Mouse (Mus musculus) retina, postnatal 7 days (tissue): ENCODE data around the gene Ccni.

Experiments
- DNase-seq: peaks from one replicate; pipeline ENCODE4 v3.0.0-alpha.2; 2012; ENCODE audit warnings: low read depth, low spot score

Gene Ccni

DNA sequence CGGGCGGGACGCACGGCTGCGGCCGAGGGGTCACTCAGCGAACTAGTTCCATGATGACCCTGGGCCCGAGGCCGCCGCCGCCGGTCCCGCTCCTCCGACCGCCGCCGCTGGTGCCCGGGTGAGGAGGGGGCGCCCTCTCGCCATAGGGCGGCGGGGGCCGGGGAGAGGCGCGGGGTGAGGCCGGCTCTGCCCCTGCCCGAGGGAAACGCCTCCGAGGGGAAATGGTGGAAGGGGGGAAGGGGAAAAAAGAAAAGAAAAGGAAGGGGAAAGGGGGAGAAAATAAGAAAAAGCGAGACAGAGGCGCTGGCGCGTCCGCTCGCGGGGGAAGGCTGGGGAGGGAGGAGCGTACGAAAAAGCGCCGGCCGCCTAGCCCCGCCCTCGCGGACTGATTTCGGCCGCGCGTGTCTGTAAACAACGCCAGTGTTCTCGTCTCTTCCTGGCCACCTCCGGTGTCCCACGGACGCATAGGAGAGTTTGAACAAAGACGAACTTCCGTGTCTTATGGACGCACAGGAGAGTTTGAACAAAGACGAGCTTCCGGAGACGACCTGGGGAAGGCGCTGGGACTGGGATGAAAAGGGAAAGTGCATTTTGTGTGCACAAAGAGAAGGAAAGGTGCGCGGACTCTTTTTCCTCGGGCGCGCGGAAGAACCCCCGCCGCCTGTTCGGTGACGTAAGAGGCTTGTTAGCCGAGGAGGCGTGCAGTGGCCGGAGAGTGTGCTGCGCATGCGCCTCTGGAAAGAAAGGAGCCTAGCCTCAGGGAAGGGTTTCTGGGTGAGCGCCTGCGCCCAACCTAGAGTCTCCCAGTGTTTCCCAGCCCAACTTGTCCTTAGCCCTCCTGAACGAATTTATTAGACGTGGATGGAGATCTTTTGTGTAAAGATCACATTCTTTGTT is at the start of gene Ccni, which contains the start of gene 2010109A12Rik:
TSS of gene Ccni (minus strand) at position 387 of the 897 bp plus-strand sequence.
TSS of gene 2010109A12Rik (plus strand) at position 410 of the 897 bp plus-strand sequence.
- peak; percentile 93 for DNase-seq

DNA sequence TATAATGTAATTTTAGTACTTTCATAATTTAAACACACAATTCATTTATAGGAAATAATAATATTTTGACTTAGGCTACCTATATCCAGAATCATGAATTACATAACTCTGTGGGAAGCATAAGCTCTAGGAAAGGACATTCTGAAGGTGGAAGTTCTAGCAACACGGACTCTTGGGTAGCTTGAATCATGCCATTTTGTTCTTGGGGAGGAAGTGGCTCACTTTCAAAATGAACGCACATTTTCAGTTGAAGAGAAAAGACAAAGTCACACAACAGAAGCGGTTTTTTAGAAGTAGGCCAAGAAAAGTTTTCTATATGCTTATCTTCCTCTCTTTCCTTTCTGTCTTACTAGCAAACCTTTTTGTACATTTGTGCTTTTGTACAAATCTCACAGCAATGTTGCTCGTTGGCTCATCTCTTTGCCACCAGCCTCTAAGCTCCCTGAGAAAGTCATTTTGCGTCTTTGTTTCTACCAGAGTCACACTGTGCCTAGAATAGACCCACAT is 49.5 kb upstream of the Ccni start:
- DNase-seq: no peak

DNA sequence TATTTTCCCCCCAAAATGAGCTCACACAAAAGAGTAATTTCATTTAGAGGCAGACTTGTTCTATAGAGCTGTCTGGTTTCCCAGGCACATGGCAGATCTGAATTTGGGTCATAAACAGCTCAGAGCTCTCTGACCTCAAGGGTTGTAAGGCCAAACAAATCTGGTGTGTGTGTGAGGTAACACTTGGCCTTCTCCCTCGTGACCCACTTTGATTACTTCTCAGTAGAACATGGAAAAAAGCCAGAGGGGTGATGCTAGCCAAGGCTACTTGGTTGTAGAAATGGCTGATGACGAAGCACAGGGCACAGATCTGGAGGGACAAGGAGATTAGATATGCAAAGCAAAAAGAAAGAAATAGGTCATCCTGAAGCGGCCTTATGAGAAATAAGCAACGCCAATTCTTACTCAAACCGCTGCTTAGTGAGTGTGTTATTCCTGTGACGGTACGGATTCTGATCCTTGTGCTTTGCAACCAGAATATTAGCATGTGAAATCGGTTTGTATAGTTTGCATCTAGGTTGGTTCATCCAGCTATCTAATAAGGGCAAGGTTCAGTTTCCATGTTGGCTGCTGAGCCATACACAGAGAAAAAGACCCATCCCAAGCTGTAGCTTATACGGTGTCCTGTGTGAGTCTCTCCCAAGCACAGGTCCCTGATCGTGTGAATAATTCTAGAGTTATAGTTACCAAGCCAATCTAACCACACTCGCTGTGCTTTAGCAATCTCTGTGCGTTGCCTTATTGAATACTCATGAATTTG is 44.9 kb upstream of the Ccni start:
- DNase-seq: no peak

DNA sequence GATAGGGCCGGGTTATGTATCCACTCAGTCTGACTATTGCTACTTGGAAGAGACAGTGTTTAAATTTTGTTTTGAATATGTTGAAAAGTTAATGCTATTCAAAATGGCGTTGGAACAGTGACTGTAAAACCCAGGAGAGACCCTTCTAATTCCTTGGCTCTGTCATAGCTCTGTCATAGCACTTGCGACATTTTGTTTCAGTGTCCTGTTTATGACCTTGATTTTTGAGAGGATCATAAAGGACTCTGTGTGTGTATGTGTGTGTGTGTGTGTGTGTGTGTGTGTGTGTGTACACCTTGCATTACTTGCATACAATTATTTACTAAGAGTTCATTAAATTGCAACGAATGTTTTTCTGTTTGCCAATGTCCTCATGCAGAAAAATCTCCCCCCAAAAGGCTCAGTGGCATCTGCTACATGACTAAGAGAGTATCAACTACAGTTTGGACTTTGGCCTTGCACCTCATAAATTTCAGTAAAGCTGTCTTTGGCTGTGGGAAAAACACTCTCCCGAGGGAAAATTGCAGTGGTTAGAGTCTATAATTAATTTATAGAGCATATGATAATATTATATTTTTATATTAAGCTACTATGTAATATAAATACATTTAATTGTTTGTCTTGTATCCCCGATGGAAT is 43.8 kb upstream of the Ccni start:
- no peak for DNase-seq

DNA sequence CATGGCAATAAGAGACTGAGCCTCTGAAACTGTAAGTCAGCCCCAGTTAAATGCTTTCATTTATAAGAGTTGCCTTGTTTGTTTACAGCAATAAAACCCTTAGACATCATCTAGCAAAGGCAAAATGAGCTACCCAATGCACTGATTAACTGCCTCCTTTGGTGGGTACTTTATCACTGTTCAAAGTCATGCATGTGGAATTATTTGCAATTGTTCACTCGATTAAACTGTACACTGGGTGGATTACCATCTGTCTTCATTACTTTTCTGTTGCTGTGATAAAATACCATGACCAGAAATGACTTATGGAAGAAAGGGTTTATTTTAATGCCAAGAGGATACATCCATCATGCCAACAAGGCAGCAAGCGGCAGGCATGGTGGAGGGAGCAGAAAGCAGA is 39.0 kb upstream of the Ccni start:
- DNase-seq: no peak

DNA sequence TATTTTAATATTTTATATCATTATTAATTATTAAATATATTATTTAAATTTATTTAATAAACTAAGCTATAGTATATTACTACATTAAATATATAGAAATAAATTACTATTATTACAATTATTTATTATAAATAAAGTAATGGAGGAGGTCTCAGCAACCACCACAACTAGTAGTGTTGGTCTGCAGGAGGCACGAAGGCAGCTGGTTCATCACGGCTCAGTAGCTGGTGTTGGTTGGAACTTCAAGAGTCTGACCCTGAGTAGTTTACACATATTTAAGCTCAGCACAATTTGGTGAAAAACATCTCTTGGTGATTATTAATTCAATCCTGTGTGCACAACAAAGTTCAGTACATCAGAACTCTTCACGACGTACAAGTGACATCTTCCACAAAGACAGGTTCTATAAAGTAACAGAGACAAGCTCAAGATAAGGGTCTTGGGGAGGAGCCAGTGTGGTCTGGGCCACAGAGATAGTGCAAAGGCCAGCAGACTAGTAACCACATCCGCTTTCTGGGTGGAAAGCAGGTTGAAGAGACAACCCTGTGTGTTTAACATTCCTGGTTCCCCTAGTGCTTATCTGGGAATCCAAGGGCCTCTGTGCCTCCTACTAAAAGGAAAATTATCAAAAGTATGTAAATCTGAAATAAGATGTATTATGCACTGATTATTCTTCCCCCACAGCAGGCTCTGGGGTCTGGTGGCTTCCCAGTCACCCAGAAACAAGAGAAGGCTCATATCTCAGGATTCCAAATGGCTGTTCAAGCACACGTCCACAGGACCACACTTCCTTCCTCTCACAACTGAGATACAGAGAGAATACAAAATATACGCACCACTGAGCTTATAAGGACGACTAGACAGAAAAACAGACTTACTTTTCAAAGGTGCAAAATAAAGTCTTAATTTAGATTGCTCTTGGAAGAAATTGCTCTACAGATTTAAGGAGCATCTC is 33.6 kb upstream of the Ccni start:
- DNase-seq: no peak

DNA sequence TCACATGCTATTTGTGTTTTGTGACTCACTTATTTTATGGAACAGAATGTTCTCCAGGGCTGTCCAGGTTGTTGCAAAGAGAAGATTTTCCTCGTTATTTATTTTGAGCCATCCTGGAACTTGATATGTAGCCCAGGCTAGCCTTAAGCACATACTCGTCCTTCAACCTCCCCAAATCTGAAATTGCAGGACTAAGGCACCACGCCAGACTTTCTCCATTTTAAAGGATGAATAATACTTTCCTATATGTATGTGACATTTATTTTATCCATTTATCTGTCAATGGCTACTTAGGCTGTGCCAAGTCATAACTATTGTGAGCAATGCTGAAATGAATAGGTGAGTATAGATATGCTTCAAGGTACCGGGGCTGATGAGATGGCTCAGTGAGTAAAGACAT is 30.2 kb upstream of the Ccni start:
- DNase-seq: no peak

DNA sequence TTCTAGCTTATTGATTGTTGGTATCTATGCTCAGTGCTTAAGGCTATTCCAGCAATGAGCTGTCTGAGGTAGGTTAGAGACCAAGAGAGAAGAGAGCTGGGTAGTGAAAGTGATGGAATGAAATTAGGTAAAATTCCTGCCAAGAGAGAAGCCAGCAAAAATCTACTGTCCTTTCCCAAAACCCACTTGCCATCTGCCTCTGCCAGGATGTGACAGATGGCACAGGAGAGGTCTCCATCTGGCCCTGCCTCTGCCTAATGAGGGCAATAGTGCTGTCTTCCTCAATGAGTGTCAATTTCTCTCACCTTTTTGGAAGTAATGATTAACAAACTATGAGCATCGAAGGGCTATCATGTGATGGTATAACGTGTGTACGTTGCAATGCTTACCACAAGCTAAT is 29.6 kb upstream of the Ccni start:
- DNase-seq: no peak

DNA sequence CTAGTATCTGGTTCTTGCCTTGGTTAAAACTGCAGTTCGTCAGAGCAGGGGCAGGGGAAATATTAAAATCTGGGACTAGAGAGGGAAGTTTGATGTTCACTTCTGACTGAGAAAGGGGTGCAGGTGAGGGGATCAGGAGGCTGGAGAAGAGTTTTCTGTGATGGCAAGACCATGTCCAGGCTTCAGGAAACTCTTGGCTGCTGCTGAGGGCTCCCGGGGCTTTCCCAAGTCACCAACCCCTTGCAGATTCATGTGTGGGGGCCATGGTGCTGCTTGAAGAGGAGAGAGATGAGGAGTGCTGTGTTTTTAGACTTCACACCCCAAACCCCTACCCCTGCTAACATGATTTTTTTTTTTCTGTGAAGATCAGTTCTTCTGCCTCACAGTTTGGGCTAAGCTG is 28.3 kb upstream of the Ccni start:
- no peak for DNase-seq

DNA sequence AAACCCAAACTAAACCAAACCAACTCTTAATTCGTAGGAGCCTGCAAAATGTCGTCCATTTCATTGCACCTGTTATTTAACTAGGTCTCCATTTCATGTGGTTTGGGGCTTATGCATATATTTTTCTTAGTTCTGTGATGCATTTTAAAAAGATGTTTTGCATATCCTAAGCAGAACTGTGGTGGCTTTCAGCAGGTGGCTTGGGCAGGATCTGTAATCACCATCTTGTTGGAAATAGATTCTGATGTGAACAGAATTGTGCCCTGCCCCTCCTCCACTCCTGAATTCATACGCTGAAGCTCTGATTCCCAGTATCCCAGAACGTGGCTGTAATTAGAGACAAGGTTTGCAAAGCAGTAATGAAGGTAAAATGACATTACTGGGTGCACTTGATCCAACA is 27.8 kb upstream of the Ccni start:
- DNase-seq: no peak

DNA sequence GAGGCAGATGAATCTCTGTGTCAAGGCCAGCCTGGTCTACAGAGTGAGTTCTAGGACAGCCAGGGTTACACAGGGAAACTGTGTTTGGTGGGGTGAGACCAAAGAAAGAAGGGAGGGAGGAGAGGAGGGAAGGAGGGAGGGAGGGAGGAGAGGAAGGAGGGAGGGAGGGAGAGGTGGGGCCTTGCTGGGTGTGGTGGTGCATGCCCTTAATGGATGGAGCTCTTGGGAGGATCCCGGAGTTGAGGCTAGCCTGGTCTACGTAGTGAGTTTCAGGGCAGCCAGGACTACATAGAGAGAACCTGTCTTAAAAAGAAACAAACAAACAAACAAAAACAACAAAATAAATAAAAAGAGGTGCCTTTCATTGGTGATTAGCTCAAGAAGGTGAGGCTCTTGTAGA is 26.5 kb upstream of the Ccni start:
- no peak for DNase-seq

DNA sequence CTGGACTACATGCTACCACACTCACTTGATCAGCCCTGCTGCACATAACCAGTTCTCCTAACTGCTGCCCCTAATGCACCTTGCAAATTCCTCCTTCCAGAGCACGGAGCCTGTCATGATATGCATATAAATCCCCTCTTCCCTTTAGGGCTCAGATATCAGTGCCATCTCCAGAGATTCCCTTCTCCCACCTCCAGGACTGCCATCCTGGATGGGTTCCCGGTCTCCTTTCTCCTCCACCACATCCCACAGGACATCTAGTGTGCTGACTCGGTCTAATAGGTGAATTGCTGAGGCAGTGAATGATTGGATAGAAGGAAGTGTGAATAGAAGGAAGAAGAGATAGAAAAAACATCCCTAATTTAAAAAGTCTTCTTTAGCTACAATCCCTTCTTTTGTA is 25.4 kb upstream of the Ccni start:
- DNase-seq: no peak

DNA sequence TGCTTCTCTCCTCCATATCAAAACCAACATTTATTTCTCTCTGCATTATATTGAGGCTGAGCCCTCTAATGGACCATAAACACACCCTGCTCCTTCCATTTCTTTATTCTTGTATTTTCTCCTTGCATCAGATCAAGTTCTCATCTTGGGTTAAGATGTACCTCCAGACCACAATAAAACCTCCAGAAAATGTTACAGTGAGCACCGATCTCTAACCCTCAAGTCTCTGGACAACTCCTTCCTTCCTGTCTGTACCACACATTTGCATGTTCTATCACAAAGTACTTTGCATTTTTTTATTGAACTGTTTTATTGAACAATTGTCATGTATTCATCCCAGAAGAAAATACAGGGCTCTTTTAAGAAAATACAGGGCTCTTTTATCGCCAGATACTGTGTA is 23.2 kb upstream of the Ccni start:
- no peak for DNase-seq

DNA sequence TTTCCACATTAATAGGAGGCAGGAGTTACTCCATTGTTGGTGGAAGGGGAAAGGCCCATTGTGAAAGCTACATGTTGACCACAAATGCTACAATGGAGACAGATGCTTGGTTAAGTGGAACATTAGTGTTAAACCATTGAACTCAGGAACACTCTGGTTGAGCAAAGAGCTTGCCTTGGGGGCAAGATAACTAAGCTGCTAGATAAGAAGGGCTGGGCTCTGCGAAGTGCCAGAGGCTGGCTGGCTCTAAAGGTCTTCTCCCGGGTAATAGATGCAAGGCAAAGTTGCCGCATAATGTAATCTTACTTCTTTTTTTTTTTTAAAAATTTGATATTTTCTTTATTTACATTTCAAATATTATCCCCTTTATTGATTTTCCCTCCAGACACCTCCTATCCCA is 20.9 kb upstream of the Ccni start:
- DNase-seq: no peak

DNA sequence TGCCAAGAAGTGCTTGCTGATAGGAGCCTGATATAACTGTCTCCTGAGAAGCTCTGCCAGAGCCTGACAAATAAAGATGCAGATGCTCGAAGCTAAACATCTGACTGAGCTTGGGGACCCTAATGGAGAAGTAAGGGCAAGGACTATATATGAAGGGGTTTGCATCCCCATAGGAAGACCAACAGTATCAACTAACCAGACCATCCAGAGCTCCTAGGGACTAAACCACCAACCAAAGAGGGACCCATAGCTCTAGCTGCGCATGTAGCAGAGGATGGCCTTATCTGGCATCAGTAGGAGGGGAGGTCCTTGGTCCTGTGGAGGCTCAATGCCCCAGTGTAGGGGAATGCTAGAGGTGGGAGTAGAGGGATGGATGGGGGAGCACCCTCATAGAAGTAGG is 18.3 kb upstream of the Ccni start:
- no peak for DNase-seq

DNA sequence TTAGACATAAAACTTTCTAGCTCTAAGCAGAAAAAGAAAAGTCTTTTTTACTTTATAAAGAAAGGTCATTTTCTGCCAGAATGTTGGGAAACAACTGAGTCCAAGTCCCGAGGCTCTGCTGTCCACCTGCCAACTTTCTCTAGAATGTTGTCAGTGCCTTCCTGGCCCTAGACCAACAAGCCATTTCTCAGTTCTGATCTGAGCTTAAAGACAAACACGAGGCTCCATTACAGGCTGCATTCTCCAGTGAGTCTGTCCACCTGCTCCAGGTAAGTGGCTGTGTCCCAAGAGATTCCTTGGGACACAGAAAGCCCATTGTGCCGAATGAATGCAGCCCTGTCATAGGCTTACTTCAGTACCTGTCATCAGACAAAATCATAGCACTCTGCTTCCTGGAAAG is 15.4 kb upstream of the Ccni start:
- DNase-seq: no peak

DNA sequence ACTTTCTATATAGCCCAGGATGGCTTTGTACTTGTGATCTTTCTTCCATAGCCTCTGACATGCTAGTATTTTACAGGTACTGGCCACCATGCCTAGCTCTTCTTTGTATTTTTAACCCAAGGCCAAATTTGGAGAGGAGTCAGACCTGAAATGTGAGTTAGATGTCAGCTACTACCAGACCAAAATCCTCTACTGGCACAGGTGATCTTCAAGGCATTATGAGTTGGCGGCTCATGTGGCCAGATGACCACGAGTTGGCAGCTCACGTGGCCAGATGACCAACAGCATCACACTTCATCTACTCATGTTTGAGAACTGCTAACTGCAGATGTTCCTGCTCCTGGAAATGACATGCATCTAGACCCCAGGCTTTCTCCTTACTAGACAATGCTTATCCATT is 12.1 kb upstream of the Ccni start:
- DNase-seq: no peak

DNA sequence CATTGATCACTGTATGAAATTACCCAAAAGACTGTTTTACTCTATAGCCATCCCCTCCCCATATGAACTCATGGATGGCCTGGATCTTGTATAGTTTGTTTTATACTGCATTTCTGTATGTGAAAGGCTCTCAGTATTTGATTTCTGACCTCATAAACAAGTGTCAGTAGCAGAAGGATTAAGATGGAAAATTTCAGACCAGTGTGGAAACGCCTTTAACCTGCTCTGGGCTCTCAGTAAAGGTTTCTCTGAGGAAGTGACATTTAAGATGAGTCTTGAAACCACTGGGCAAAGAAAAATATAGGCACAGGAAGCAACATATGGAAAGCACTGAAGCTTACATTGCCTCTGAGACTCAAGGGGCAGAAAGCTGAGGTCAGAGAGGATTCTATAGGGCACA is 1.3 kb upstream of the Ccni start:
- DNase-seq: no peak

DNA sequence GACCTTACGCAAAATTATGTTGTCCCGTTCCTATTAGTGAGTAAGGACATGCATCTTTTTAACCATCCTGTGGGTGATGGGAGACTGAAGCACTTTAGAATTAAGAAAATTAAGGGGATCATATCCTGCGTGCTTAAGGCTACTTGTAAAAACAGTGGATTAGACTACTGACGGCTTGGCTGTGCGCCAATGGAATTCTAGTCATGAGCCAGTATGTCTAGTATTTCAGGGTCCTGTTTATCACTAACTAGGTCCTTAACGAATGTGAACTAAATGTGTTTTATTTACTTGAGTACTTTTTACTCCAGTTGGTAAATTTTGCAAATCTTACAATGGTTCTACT is 682 bp upstream of the Ccni start:
- no peak for DNase-seq

DNA sequence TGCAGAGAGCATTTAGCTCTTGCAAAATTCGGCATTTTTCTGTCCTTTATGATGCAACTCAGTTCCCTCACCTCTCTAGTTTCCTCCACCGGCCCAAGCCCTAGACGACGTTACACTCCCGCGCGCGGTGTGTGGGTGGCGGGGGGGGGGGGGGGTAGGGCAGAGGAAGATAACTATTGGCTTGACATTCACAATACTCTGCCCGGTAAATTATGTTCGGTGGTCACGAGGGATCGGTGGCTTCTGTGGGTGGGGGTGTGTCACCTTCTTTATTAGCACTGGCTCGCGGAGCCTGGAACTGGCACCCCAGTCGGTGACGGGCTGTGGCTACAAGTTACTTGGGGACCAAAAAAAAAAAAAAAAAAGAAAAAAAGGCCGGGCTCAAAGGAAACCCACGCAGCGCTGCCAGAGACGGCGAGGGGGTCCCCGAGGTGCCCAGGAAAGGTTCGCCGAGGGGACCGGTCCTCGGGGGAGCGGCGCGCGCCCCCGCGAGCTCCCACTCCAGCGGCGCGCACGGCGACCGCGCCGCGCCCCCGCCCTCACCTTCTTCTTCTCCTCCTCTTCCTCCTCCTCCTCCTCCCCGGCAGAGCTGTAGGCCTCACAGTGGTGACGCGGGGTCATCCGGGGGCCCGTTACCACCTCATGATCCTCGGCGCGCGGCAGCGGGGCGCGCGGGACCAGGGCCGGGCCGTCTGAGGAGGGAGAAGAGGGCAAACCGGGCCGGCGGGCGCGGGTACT is 755 bp downstream of the Ccni start:
- DNase-seq: peak; percentile 14

DNA sequence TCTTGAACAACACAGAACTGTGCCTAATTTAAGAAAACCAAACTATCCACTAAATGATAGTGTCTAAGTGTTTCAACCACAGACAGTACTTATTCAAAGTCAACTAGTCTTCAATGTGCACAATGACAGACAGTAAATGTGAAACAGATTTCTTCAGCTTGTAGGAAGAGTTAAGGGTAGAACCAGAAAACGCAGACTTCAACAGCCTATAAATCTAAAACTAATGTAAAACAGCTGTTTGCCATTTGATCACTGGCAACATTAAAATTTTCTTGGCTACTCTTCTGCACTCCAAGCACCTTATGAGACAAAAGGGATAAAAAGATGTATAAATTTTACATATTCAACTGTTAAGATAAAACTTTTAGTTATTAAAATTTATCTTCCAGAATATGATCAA is 5.1 kb downstream of the Ccni start:
- no peak for DNase-seq
